8 mouse cellular contexts compared by ENCODE assay signal in genomic region chr1:36303381-36304320, GRCm38 (mm10). TPM values are rescaled to one million over a fixed set of nuclear protein-coding genes. Genes with fewer than 3 reads are reported as not detected.
A peak's percentile ranks its signal among the peaks of the same experiment; 100 is the strongest.
DNase-seq lines count a peak whose midpoint lies in the region; ATAC-seq and TF ChIP-seq lines count a peak whose summit lies in the region.

No protein-coding gene starts in this region.

- peak; percentile 27; the same call in 1 of the 2 replicates for ATAC-seq in embryonic facial prominence, embryonic 13.5 days (ENCODE audit: insufficient number of reproducible peaks, insufficient read depth, low FRiP score, low TSS enrichment, low read depth)
- ATAC-seq in limb, embryonic 14.5 days (ENCODE audit: low FRiP score, low read depth) = peak; percentile 58

- H3K36me3 ChIP-seq in embryonic facial prominence, embryonic 13.5 days = no peaks in the 10 kb centered on the region
- H3K36me3 ChIP-seq in limb, embryonic 14.5 days (ENCODE audit: control insufficient read depth, insufficient read depth, low read length) = no peaks in the 10 kb centered on the region
- H3K36me3 ChIP-seq in myocyte (ENCODE audit: control insufficient read depth, insufficient read depth) = no peaks in the 10 kb centered on the region

- H3K27me3 ChIP-seq in embryonic facial prominence, embryonic 13.5 days = peaks cover 42% of the 10 kb centered on the region
- peaks cover 5% of the 10 kb centered on the region; the same call in 1 of the 2 replicates for H3K27me3 ChIP-seq in limb, embryonic 14.5 days (ENCODE audit: control insufficient read depth, insufficient read depth, low read length)
- H3K27me3 ChIP-seq in myocyte (ENCODE audit: control insufficient read depth, insufficient read depth, insufficient read length) = no peaks in the 10 kb centered on the region

- peaks cover 7% of the 10 kb centered on the region for H3K79me2 ChIP-seq in myocyte (ENCODE audit: control insufficient read depth, insufficient read depth)

- H3K4me3 ChIP-seq in embryonic facial prominence, embryonic 13.5 days = peak overlapping the region; percentile 38
- peak overlapping the region; percentile 36 for H3K4me3 ChIP-seq in limb, embryonic 14.5 days (replicated peaks; ENCODE audit: low read length)
- no peak overlapping the region for H3K4me3 ChIP-seq in myocyte

- H3K9ac ChIP-seq in embryonic facial prominence, embryonic 13.5 days = peak overlapping the region; percentile 58
- H3K9ac ChIP-seq in limb, embryonic 14.5 days (ENCODE audit: low read depth, low read length, severe bottlenecking) = peak overlapping the region; percentile 40

- peak overlapping the region; percentile 39; the same call in 1 of the 2 replicates for H3K27ac ChIP-seq in embryonic facial prominence, embryonic 13.5 days
- H3K27ac ChIP-seq in limb, embryonic 14.5 days (replicated peaks; ENCODE audit: low read depth, low read length) = peak overlapping the region; percentile 55; the same call in 1 of the 2 replicates

- no peaks in the 10 kb centered on the region for H3K9me3 ChIP-seq in embryonic facial prominence, embryonic 13.5 days
- no peaks in the 10 kb centered on the region for H3K9me3 ChIP-seq in limb, embryonic 14.5 days (ENCODE audit: control insufficient read depth, low read length)

- H3K4me2 ChIP-seq in embryonic facial prominence, embryonic 13.5 days = peak overlapping the region; percentile 64
- H3K4me2 ChIP-seq in limb, embryonic 14.5 days (replicated peaks; ENCODE audit: low read depth, low read length, severe bottlenecking) = peak overlapping the region; percentile 58
- H3K4me2 ChIP-seq in myocyte (ENCODE audit: low read depth) = peak overlapping the region; percentile 59

- H3ac ChIP-seq in myocyte (ENCODE audit: control insufficient read depth, insufficient read length) = no peak overlapping the region

- peak; percentile 55 for DNase-seq in embryo, embryonic 10 days (ENCODE audit: low spot score)
- DNase-seq in embryo, embryonic 9.5 days (ENCODE audit: extremely low spot score) = no peak
- peak; percentile 86 to 93 for DNase-seq in heart, adult 9 months (ENCODE audit: low spot score in 2 of 2)
- DNase-seq in kidney, adult 9 months = peak; percentile 66
- DNase-seq in limb, embryonic 14.5 days (ENCODE audit: low spot score) = peak; percentile 91
- DNase-seq in thymus, postnatal 0 days (ENCODE audit: low spot score) = peak; percentile 31

- 9% methylated on average over 30 of the region's 30 CpGs for WGBS in embryonic facial prominence, embryonic 13.5 days
- WGBS in limb, embryonic 14.5 days = 10% methylated on average over 29 of the region's 30 CpGs

- H3K4me1 ChIP-seq in embryonic facial prominence, embryonic 13.5 days = peaks cover 23% of the 10 kb centered on the region
- peaks cover 14% of the 10 kb centered on the region for H3K4me1 ChIP-seq in limb, embryonic 14.5 days (ENCODE audit: control insufficient read depth, insufficient read depth, low read length)

- TF ChIP-seq POLR2A in limb, embryonic 14.5 days (IDR thresholded peaks at IDR 0.05; ENCODE audit: borderline replicate concordance, extremely low read depth, insufficient read depth, insufficient read length) = no peak
- peak; percentile 21 for TF ChIP-seq POLR2A in myocyte (IDR thresholded peaks at IDR 0.05; ENCODE audit: insufficient read length, low read depth)

TF ChIP-seq in myocyte, 11 proteins besides CTCF, POLR2A, EP300 and RAD21:
- TF ChIP-seq MAX (IDR thresholded peaks at IDR 0.05; ENCODE audit: low read depth) (no peak), POLR2AphosphoS2 (IDR thresholded peaks at IDR 0.05; ENCODE audit: insufficient read length, low read depth) (peak; percentile 24), TCF3 (IDR thresholded peaks at IDR 0.05; ENCODE audit: insufficient read length, low read depth) (no peak), USF1 (IDR thresholded peaks at IDR 0.05; ENCODE audit: low read depth) (no peak), REST (IDR thresholded peaks at IDR 0.05; ENCODE audit: insufficient read depth, insufficient read length) (no peak), CEBPB (IDR thresholded peaks at IDR 0.05; ENCODE audit: insufficient read depth, poor library complexity, severe bottlenecking) (no peak), TCF12 (IDR thresholded peaks at IDR 0.05; ENCODE audit: insufficient read depth, poor library complexity, severe bottlenecking) (no peak), MYOD1 (IDR thresholded peaks at IDR 0.05; ENCODE audit: control insufficient read depth in 1 of 3, insufficient read length in 2 of 3, low read depth in 2 of 3) (peak in 1 of 3 experiments; percentile 15), SRF (IDR thresholded peaks at IDR 0.05; ENCODE audit: control insufficient read depth, insufficient read length, low read depth) (peak; percentile 13), E2F4 (IDR thresholded peaks at IDR 0.05; ENCODE audit: insufficient read depth) (peak; percentile 11), MYOG (IDR thresholded peaks at IDR 0.05; ENCODE audit: control insufficient read depth in 1 of 3, insufficient read depth in 1 of 3, insufficient read length in 2 of 3, low read depth in 2 of 3) (peak in 1 of 3 experiments; percentile 29)

RNA-seq across cellular contexts. Expression of gene Arid5a, which starts 3.9 kb away (rescaled TPM):
- polyA plus RNA-seq in embryonic facial prominence, embryonic 13.5 days (2015; fragmentation: Nextera tagmentation; extraction: Ambion mirVana) = 6.3 and 7.2 TPM in 2 replicates
- polyA plus RNA-seq in limb, embryonic 14.5 days (2012; rRNA removed) = 7.1 and 9.1 TPM in 2 replicates
- 8.0 and 9.6 TPM in 2 replicates for polyA plus RNA-seq in limb, embryonic 14.5 days (2014; fragmentation: Nextera tagmentation; extraction: Ambion mirVana)
- 65.8 TPM for polyA plus RNA-seq in myocyte (2012; fragmentation: generic; extraction: Trizol)
- 34.9 and 35.4 TPM in 2 replicates for polyA plus RNA-seq in thymus, postnatal 0 days (2015; fragmentation: Nextera tagmentation; extraction: Ambion mirVana)

RNA-seq across cellular contexts. Expression of gene Neurl3, which starts 29.2 kb away (rescaled TPM):
- 0.86 and 1.0 TPM in 2 replicates for polyA plus RNA-seq in embryonic facial prominence, embryonic 13.5 days (2015; fragmentation: Nextera tagmentation; extraction: Ambion mirVana)
- polyA plus RNA-seq in limb, embryonic 14.5 days (2012; rRNA removed) = 3.0 and 3.7 TPM in 2 replicates
- 1.8 and 1.9 TPM in 2 replicates for polyA plus RNA-seq in limb, embryonic 14.5 days (2014; fragmentation: Nextera tagmentation; extraction: Ambion mirVana)
- polyA plus RNA-seq in myocyte (2012; fragmentation: generic; extraction: Trizol) = 0.11 TPM
- polyA plus RNA-seq in thymus, postnatal 0 days (2015; fragmentation: Nextera tagmentation; extraction: Ambion mirVana) = 3.8 and 4.4 TPM in 2 replicates

RNA-seq across cellular contexts. Expression of gene Uggt1, which starts 59.1 kb away (rescaled TPM):
- polyA plus RNA-seq in embryonic facial prominence, embryonic 13.5 days (2015; fragmentation: Nextera tagmentation; extraction: Ambion mirVana) = 53.8 and 54.4 TPM in 2 replicates
- 28.2 and 30.8 TPM in 2 replicates for polyA plus RNA-seq in limb, embryonic 14.5 days (2012; rRNA removed)
- 72.0 and 74.3 TPM in 2 replicates for polyA plus RNA-seq in limb, embryonic 14.5 days (2014; fragmentation: Nextera tagmentation; extraction: Ambion mirVana)
- polyA plus RNA-seq in myocyte (2012; fragmentation: generic; extraction: Trizol) = 24.3 TPM
- polyA plus RNA-seq in thymus, postnatal 0 days (2015; fragmentation: Nextera tagmentation; extraction: Ambion mirVana) = 43.9 and 46.5 TPM in 2 replicates
